Mouse (Mus musculus) urinary bladder, postnatal 25 days (tissue): ENCODE measurements at regions not wholly inside any gene's neighbourhood (a gene's known extent, or its start where the extent isn't known, plus 50 kb on each side); places are given as distances from the start of the nearest gene placed in this dataset.

ENCODE experiments used
- DNase-seq: peaks from one replicate; pipeline ENCODE4 v3.0.0; 2022; ENCODE audit warnings: low spot score

GRCm38 (mm10) chr2:93135324-93135723 is 52.0 kb upstream of the Trp53i11 start:
- DNase-seq, result no peak

GRCm38 (mm10) chr2:93133301-93133971 is 53.9 kb upstream of the Trp53i11 start:
- DNase-seq, result no peak

GRCm38 (mm10) chr2:93131825-93132623 is 55.3 kb upstream of the Trp53i11 start:
- peak; percentile 5 for DNase-seq

GRCm38 (mm10) chr2:93131236-93131635 is 56.1 kb upstream of the Trp53i11 start:
- no peak for DNase-seq

- no peak for DNase-seq
Measured at GRCm38 (mm10) chr2:93129176-93129575, 58.2 kb upstream of the Trp53i11 start.

DNA sequence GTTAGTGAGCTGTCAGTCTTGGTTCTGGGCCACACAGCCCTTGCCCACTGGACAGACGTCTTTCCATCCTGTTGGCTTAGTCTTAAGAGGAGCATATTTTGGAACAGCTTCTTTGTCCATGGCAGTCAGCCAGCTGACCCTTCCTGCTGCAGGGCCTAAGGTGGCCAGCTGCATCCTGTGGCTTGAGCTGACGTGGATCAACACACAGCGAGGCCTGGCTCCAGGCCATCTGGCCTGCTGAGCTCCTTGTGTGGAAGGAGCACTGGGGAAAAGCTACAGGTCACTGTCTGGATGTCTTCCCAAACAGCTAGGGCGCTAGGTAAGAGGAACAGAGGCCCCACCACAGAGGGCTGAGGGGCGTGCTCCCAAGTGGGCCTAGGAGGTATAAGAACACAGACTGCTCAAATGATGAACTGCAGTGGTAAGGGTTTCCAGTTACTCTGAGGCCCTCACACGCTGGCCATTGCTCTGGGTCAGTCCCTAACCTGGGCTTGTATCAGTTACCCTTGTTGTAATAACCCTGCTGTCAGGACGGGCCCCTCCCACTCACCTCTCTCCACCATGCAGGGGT is 60.7 kb upstream of the Trp53i11 start:
- no peak for DNase-seq

GRCm38 (mm10) chr2:93126112-93126511 is 61.2 kb upstream of the Trp53i11 start:
- DNase-seq, result no peak

DNA sequence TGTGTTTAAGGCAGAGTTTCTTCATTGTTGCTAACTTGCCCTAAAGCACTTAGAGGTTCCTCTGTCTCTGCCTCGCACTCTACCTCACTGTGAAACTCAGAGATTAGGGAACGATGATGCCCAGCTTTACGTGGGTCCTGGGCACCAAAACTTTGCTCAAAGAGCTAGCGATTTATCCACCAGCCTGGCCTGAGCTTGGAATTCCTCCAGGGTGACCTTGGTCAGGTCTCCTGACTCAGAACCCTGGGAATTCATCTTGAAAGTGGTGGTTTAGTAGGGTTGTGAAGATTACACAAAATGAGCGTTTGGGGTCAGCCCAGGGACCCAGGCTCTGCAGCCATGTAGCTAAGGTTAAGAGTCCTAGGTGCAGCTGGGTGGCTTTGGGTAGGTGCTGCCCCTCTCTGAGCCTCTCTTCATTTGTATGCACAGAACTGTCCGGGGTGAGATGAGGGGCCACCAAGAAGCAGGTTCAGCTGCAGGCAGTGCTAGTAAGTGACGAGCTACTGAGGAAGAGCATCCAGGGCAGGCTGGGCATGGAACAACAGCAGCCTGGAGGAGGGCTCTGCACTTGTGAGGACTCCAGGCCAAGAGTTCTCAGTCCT is 62.4 kb upstream of the Trp53i11 start:
- DNase-seq, result no peak

DNA sequence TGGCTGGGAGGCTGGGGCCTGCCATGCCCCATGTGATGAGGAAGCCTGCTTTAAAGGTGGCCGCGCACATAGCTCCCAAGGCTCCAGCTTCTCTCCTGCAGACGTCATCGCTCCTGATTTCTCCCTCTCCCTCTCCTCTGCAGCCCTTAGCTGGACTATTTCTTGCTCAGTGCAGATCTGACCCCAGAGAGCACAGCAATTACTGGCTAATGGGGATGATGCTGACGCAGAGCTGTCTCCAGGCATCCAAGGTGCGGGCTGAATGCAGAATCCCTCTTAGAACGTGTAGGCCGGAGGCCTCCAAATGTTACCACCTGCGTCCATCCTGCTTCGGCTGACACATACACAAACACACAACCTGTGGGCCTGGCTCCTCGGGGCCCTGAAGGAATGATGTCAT is 63.5 kb upstream of the Trp53i11 start:
- no peak for DNase-seq

GRCm38 (mm10) chr2:93120386-93120785 is 67.0 kb upstream of the Trp53i11 start:
- DNase-seq, result no peak

DNA sequence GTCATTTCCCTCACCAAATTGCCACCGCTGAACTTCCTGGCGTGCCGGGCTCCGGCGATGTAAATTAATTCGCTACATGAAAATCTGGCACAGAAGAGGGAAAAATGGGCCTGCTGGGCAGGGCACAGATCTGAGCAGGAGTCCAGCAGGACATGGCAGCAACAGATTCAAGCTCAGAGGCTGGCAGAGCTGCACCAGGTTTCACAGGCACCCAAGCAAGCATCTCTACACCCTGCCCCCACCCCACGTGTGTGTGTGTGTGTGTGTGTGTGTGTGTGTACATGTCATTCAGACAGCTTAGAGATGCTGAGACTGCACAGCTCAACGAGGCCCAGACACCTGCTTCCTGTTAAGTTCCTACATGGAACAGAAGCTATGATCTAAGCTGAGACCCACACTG is 68.3 kb upstream of the Trp53i11 start:
- no peak for DNase-seq

GRCm38 (mm10) chr2:93115303-93115702 is 69.3 kb upstream of the Prdm11 start:
- no peak for DNase-seq

DNA sequence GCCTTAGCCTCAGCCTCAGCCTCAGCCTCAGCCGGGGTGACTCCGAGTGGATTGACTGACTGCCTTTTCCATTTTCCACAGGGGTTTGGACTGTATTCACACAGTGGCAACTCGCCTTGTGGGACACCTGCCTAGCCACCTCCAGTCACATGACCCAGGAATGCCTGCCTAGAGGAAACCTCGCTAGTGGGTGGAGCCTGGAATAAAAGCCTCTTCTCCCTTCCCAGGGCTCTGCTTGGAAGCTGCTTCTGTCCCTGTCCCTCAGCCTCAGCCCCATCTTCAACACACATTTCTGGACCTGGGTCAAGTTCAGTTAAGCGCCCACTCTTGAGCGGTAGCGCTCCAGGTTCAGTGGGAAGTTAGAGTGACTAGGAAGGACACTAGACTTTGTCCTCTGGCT is 68.0 kb upstream of the Prdm11 start:
- no peak for DNase-seq

DNA sequence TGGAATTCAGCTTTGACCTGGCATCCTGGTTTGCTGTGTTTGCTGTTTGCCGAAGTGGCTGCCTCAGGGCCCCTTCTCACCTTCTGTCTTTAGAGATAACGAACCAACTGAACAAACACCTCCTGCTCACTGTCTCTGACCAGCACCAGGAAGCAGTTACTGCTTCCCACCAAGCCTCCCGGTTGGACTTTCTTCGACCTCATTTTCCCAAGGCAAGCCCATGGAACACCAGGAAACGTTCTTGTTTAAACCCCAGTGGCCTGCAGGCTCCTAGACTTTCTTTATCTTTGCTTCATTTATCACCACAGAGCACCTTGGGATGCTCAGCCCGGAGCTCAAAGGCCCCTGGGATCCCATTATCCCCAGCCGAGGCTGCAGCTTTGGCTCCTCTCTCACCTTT is 66.4 kb upstream of the Prdm11 start:
- no peak for DNase-seq

DNA sequence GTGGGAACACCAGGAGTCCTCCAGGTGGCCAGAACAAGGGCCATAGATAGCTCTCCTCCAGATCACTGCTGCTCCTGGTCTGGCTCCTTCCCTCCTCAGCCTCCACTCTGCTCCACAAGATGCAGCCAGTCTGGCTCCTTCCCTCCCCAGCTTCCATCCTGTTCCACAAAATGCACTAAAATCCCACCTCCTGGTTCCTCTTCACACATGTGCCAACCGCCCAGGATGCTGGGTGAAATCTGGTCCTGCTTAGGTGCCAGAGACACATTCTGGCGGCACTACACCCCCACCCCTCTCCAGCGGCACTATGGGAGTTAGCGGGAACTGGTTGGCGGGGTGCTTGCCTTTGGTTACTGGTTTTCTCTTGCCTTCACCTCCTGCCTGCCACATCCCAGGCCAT is 64.9 kb upstream of the Prdm11 start:
- no peak for DNase-seq

DNA sequence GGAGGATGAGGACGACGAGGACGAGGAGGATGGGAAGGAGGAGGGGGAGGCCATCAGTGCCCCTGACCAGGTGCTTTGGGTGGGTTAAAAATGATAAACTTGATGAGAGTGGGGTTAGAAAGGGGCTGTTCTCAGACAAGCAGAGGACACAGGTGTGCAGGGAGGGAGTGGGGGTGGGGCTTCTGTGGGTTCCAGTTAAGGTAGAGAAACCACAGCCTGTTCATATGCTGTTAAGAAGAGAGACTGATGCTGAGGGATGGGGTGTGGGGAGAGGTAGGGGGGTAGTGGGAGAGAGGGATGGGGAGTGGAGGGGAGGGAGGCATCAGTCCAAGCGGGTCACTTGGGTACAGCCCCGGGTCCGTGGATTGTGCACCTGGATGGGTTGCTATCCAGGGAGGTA is 60.6 kb upstream of the Prdm11 start:
- no peak for DNase-seq

DNA sequence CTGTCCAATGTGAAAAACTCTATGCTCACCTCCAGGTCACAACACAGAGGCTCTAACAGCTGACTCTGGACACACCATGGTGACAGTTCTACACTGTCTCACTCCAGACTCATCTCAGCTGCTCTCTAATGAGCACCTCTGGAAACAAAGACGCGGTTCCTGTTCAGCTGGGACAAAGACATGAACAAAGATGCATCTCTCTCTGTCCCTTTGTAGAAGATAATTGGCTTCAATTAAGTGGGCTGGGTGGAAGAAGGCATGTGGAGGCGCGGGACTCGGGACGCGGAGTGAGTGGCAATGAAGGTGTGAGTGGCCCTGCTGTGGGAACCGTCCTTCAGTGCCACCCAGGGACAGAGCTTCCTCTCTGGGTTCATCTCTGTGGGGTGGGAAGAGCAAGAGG is 56.0 kb upstream of the Prdm11 start:
- DNase-seq, result no peak

DNA sequence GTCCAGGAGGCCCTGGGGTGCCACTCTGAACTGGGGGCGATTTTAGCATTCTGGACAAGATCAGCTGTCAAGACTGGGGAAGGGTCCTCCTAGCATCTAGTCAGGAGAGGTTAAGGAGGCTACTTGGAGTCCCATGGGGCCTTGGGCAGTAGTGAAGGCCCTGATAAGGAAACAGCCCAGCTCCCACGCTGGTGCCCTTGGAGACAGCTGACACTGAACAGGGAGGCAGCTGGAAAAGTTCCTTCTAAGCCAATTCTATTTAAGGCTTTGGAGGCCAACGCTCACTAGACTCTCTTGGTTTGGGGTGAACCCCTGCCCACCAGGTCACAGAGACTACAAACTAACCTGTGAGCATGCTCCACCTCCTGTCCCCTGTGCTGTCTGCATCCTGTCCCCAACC is 53.8 kb upstream of the Prdm11 start:
- DNase-seq, result no peak

- no peak for DNase-seq
Measured at GRCm38 (mm10) chr2:93097016-93097415, 51.0 kb upstream of the Prdm11 start.

GRCm38 (mm10) chr2:93096078-93096729 is 50.2 kb upstream of the Prdm11 start:
- no peak for DNase-seq
